Mouse (Mus musculus) left cerebral cortex, adult 2 months (tissue): ENCODE results near the gene Fblim1. TPM values are rescaled to one million over a fixed set of nuclear protein-coding genes. Genes with fewer than 3 reads are reported as not detected.

ENCODE experiments used
- DNase-seq, 2 experiments: peaks; one replicate each; pipeline ENCODE4 v3.0.0; 2021 to 2022; ENCODE audit warnings: low spot score in 2 of 2, mixed read lengths in 1 of 2; ENCODE audit errors: extremely low spot score in 1 of 2
- H3K27ac ChIP-seq: fragments of 200-600 bp; 2 replicates; pipeline ENCODE4 v1.8.1; 2022
- H3K4me3 ChIP-seq: fragments of 200-600 bp; 2 replicates; pipeline ENCODE4 v1.8.1; 2022
- CTCF ChIP-seq: fragments of 200-600 bp; IDR thresholded peaks from 2 replicates; pipeline ENCODE4 v1.8.1; 2022; ENCODE audit warnings: antibody characterized with exemption, mild to moderate bottlenecking, moderate library complexity
- intact Hi-C: fragments of 180-260 bp; cut with DNase I; formaldehyde crosslinking; loops from one replicate; pipeline ENCODE4 v1.15.1; 2025
- total RNA-seq, 2 experiments: library from RNA; stranded (reverse); gene quantifications; 2 replicates each; pipeline ENCODE4 v1.2.3; 2021

Gene Fblim1
- total RNA-seq, 2 experiments from 2014 or later, result 0.75 to 1.1 TPM

GRCm38 (mm10) chr4:141540844-141541243, 65.1 kb downstream of the Fblim1 start:
- no peak overlapping the region for H3K27ac ChIP-seq
- intact Hi-C loops, result loop anchor here (10.0 kb wide), 1 partner anchor 396 kb away; the partner anchor contains the start of gene Fbxo42
- no peak for DNase-seq
- H3K4me3 ChIP-seq, result no peak overlapping the region
- TF ChIP-seq CTCF, result no peak

GRCm38 (mm10) chr4:141539213-141539767, 66.6 kb downstream of the Fblim1 start:
- Histone ChIP-seq H3K4me3 (peak overlapping the region; percentile 67), H3K27ac (peak overlapping the region; percentile 99)
- TF ChIP-seq CTCF, result no peak
- no peak for DNase-seq
- intact Hi-C loops, result loop anchor here (5.0 kb wide), 1 partner anchor 333 kb away; the partner anchor contains the start of gene Efhd2

GRCm38 (mm10) chr4:141538408-141539212, 67.3 kb downstream of the Fblim1 start, which contains the start of gene Spen:
TSS of gene Spen (minus strand) at chr4:141538597.
- peak within 1 kb of the TSS; percentile 99 for H3K27ac ChIP-seq
- no peak for TF ChIP-seq CTCF
- DNase-seq, result peak; percentile 93 to 95
- intact Hi-C loops, result loop anchor here (1.0 to 5.0 kb wide), 2 partner anchors 8 to 334 kb away; partner anchors contain the start of gene Efhd2
- H3K4me3 ChIP-seq, result peak within 1 kb of the TSS; percentile 87

- peak; percentile 31 to 44 for DNase-seq
- Histone ChIP-seq H3K27ac (peak overlapping the region; percentile 80), H3K4me3 (peak overlapping the region; percentile 87)
- intact Hi-C loops, result loop anchor here (1.0 to 5.0 kb wide), 2 partner anchors 8 to 334 kb away; partner anchors contain the start of gene Efhd2
- no peak for TF ChIP-seq CTCF
These were observed 68.0 kb downstream of the Fblim1 start for GRCm38 (mm10) chr4:141537706-141538407.

GRCm38 (mm10) chr4:141537226-141537610, 68.7 kb downstream of the Fblim1 start:
- TF ChIP-seq CTCF, result no peak
- intact Hi-C loops, result loop anchor here (5.0 kb wide), 1 partner anchor 335 kb away; the partner anchor contains the start of gene Efhd2
- H3K27ac ChIP-seq, result peak overlapping the region; percentile 80

GRCm38 (mm10) chr4:141536291-141537225, 69.3 kb downstream of the Fblim1 start:
- Histone ChIP-seq H3K4me3 (peak overlapping the region; percentile 87), H3K27ac (peak overlapping the region; percentile 80)
- intact Hi-C loops, result loop anchor here (5.0 kb wide), 1 partner anchor 336 kb away; the partner anchor contains the start of gene Efhd2
- peak; percentile 58 to 65 for DNase-seq
- no peak for TF ChIP-seq CTCF

More at GRCm38 (mm10) chr4:141537226-141537610, 68.7 kb downstream of the Fblim1 start:
- DNase-seq, result no peak
- H3K4me3 ChIP-seq, result peak overlapping the region; percentile 87

- H3K4me3 ChIP-seq, result peak overlapping the region; percentile 87
- DNase-seq, result peak; percentile 40 to 52
- H3K27ac ChIP-seq, result peak overlapping the region; percentile 80
- peak; percentile 38 for TF ChIP-seq CTCF
- intact Hi-C loops, result loop anchor here (5.0 kb wide), 1 partner anchor 337 kb away; the partner anchor contains the start of gene Efhd2
These were observed 70.8 kb downstream of the Fblim1 start for GRCm38 (mm10) chr4:141534947-141535680.

GRCm38 (mm10) chr4:141530979-141531378, 74.9 kb downstream of the Fblim1 start:
- no peak for DNase-seq
- Histone ChIP-seq H3K27ac (no peak overlapping the region), H3K4me3 (no peak overlapping the region)
- no peak for TF ChIP-seq CTCF
- intact Hi-C loops, result no loop called here

- no peak overlapping the region for H3K27ac ChIP-seq
- no peak; the same call in 1 of the 2 replicates for TF ChIP-seq CTCF
These were observed 77.0 kb downstream of the Fblim1 start for GRCm38 (mm10) chr4:141528938-141529337.

More at GRCm38 (mm10) chr4:141528938-141529337, 77.0 kb downstream of the Fblim1 start:
- intact Hi-C loops, result no loop called here
- DNase-seq, result no peak
- no peak overlapping the region for H3K4me3 ChIP-seq
